Mouse (Mus musculus) layer of hippocampus, adult 2 months (tissue): ENCODE results near the gene Tnfrsf4. TPM values are rescaled to one million over a fixed set of nuclear protein-coding genes. Genes with fewer than 3 reads are reported as not detected.
A peak's percentile ranks its signal among the peaks of the same experiment; 100 is the strongest.

Experiments
- DNase-seq, 2 experiments: peaks; one replicate each; pipeline ENCODE4 v3.0.0; 2022; ENCODE audit warnings: low spot score in 2 of 2
- H3K27ac ChIP-seq: fragments of 200-600 bp; 2 replicates; pipeline ENCODE4 v1.8.1; 2022
- H3K4me3 ChIP-seq: fragments of 200-600 bp; 2 replicates; pipeline ENCODE4 v1.8.1; 2022; ENCODE audit warnings: mild to moderate bottlenecking
- CTCF ChIP-seq: fragments of 200-600 bp; conservative IDR thresholded peaks from 2 replicates; pipeline ENCODE4 v1.8.1; 2022; ENCODE audit warnings: antibody characterized with exemption, mild to moderate bottlenecking, moderate library complexity
- long read RNA-seq, 2 experiments: library from polyadenylated mRNA; stranded (forward); transcript quantifications; one replicate each; pipeline ENCODE4 v2.0.0; 2021; ENCODE audit warnings: borderline mapping rate in 2 of 2
- total RNA-seq, 2 experiments: library from RNA; stranded (reverse); gene quantifications; 2 replicates each; pipeline ENCODE4 v1.2.3; 2021

The Tnfrsf4 gene
- 1 to 10 TPM; 1.3 to 2.3 TPM for total RNA-seq
- long read RNA-seq, experiment 1 = 0 reads
- long read RNA-seq, experiment 2 = 0 reads

DNA sequence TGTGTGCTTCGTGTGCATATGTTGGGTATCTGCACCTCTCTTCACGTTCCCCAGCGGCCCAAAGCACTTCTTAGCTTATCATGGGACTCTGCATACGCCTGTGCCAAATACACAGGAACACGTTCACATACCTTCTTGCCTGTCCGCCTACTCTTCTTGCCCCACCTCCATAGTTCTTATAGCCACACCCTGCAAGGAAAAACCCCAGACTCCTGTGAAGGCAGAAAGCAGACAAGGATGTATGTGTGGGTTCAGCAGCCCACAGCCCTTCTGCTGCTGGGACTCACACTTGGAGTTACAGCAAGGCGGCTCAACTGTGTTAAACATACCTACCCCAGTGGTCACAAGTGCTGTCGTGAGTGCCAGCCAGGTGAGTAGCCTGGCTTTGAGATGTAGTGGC lies at the start of gene Tnfrsf4:
Tnfrsf4 (plus strand) TSS at position 207 of the 400 bp plus-strand sequence.
- no peak for DNase-seq
- Histone ChIP-seq H3K27ac (no peak within 1 kb of the TSS), H3K4me3 (no peak within 1 kb of the TSS)
- no peak for TF ChIP-seq CTCF

DNA sequence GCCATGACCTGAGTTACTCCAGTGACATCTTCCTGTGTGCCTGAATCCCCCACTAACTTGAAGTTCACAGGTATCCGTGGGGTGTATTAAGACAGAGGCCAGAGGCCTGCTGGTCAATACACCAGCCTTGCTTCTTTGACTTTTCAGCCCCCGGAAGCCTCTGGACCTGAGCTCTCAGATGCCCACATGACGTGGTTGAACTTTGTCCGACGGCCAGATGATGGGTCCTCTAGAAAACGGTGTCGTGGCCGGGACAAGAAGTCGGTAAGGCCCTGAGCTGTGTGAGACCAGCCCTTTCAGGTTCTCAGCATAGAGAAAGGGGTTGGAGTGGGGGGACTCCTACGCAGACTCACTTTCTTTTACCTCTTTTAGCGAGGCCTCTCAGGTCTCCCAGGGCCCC lies 49.2 kb upstream of the Tnfrsf4 start:
- no peak for DNase-seq
- H3K27ac ChIP-seq = no peak overlapping the region
- H3K4me3 ChIP-seq = no peak overlapping the region
- TF ChIP-seq CTCF = no peak

DNA sequence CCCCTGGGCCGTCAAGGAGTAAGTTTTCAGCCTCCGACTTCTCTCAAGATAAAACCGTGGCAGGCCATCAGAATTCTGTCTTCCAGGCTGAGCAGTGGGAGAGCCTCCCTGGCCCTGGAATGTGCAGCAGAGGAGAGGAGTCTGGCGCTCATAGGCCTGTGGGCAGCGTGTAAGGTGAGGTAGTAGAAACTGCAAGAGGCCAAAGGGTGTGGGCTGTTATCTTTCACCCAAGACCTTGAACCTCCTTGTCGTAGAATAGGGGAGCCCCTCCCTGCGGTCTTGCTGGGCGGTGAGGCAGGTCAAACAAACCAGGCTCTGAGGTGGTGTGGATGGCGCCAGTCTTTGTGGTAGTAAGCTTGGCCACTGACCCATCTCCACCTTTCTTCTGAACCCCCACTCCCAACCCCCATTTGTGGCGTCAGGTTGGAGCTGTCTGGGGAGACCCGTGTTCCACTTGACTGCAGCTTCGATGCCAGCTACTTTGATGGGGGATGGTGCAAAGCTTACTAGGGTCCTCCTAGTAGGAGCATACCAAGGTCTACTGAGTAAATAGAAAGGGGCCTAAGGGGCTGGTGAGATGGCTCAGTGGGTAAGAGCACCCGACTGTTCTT lies 44.5 kb upstream of the Tnfrsf4 start:
- Histone ChIP-seq H3K4me3 (no peak overlapping the region), H3K27ac (no peak overlapping the region)
- TF ChIP-seq CTCF = no peak
- no peak for DNase-seq

DNA sequence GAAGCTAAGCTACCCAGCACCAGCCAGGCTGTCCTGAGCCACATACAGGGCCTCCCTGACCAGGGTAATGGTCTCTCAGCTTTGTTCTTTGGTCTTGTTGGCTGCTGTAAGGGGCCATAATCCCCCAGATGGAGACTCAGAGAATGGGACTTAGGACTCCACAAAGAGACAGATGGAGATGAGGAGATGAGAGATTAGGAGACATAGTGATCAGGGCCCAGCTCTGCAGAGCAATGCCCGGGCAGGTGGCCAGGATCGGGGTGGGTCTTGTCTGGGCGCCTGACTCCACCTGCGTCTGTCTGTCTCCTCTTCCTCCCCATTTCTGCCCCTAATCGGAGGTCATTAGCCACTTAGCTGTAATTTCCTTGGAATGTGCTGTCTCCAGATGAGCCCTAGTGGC lies 43.4 kb upstream of the Tnfrsf4 start:
- DNase-seq = no peak
- H3K27ac ChIP-seq = no peak overlapping the region
- no peak overlapping the region for H3K4me3 ChIP-seq
- TF ChIP-seq CTCF = no peak

DNA sequence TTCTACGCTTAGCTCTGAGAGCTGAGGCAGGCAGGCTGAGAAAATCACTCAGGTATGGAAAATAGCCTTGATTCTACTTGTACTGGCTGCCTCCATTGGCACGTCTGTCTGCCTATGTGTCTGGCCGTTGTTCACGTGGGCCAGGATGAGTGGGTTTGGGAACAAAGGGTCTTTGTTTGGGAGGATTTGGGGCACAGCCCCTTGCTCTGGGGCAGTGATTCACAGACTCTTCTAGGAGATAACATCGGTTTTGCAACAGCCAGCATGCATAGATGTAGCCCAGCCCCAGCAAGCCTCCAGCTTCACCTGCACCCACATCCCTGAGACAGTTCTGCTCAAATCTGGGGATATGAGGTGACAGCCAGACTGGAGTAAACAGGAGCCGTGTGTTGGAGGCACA lies 41.0 kb upstream of the Tnfrsf4 start:
- H3K27ac ChIP-seq = no peak overlapping the region
- no peak overlapping the region for H3K4me3 ChIP-seq
- TF ChIP-seq CTCF = no peak
- DNase-seq = no peak

DNA sequence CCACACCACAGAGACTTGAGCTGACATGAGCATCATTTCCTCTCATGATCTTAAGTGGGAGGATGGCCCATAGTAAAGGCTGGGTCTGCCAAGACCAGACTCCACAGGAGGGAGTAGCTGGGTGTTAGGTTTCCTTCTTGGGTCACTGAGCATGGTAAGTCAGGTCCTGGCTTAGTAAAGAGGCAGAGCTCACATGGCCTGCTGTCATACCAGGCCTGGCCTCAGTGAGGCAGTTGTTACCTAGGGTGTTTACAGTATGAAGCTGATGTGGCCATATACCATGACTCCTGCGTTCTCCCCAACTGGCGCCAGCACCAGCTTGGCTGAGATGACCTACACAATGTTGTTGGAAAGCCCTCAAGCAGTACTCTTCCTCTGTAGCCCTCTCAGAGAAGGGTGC lies 40.4 kb upstream of the Tnfrsf4 start:
- TF ChIP-seq CTCF = 0 out of 2 replicates have a peak, but pooled peaks have one; percentile 7
- H3K27ac ChIP-seq = no peak overlapping the region
- no peak for DNase-seq
- H3K4me3 ChIP-seq = no peak overlapping the region

DNA sequence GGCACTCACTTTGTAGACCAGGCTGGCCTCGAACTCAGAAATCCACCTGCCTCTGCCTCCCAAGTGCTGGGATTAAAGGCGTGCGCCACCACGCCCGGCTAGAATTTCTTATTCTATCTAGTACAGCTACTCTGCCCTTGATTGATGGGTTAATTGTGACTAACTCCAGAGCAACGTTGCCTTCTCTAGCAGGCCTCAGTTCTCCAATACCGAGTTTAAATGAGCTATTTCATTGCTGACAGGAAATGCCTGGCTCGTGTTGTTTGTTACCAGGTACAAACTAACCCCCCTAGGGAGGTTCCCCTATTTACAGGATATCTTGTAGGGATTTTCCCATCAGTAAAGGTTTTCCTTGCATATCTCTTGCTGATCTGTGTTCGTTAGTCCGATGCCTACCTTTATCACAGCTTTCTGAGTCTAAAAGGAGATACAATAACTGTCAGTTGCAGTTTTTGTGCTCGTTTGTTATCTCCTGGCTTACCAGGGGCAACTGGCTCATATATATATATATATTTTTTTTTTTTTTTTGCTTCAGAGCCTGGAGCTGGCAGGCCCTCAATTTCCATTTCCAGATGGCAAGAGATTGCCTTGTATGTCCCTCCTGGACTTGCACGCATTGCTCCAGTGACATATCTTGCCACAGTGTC lies 32.1 kb upstream of the Tnfrsf4 start:
- TF ChIP-seq CTCF = no peak
- no peak overlapping the region for H3K4me3 ChIP-seq
- H3K27ac ChIP-seq = no peak overlapping the region
- no peak for DNase-seq

DNA sequence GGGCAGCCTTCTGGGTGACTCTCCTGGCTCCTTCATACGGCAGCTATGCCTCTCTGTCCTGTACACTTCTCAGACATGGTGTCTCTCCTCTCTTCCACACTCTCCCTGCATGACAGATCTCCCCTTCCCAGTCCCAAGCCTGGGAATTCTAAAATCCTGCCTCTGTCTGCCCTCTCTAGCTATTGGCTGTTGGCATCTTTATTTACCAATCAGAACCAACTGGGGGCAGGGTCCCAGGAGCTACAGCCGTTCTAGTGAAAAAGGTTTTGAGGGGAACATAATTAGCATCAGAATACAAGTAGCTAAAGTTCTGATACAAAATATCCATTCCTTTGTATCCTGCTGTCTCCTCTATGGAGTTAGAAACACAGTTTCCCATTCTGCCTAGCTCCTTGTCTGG lies 29.9 kb upstream of the Tnfrsf4 start:
- no peak overlapping the region for H3K4me3 ChIP-seq
- TF ChIP-seq CTCF = no peak
- DNase-seq = no peak
- no peak overlapping the region for H3K27ac ChIP-seq

DNA sequence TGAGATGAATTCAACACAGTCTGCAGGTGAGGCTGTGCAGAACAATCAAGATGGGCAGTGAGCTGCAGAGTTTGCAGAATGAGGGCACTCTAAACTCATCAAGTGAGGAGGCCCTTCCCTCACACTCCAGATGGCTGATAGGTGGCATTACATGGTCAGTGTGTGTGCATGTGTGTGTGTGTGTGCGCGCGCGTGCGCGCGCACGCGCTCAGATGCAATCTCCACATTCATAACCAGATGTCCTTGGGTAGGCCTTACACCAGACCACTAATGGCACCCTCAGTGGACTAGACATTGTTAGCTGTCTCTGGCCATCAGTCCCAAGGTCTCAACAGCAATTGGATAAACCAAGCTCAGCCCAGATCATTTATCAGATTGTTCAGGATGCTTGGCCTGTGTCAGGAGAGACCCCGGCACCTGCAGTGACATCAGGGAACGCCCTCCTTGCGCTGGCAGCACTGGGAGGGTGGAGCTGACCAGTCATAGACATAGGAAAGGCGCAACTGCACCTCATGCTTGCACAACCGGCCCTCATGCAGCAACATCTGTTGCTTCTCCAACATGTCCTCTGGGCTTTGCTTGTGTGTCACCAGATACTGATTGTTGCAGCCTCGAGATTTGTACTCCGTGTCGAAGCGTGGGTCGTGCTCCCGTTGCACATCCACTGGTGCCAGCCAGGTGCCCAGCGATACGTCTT lies 22.3 kb upstream of the Tnfrsf4 start:
- Histone ChIP-seq H3K4me3 (peak overlapping the region; percentile 88), H3K27ac (peak overlapping the region; percentile 96)
- DNase-seq = peak; percentile 10 to 12
- no peak for TF ChIP-seq CTCF

DNA sequence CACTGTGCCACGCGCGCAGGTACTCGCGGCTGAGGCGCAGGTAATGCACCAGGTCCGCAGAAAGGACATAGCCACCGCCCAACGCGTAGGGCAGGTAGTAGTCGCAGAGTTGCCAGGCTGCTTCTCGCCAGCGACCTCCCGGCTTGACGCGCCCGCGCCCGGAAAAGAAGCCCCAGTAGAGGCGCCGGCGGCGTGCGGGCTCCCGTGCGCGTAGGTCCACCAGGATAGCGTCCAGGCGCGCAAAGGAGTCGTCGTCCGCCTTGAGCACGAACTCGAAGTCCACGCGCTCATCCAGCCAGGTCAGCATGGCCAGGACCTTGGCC lies 21.8 kb upstream of the Tnfrsf4 start:
- no peak for DNase-seq
- H3K4me3 ChIP-seq = peak overlapping the region; percentile 88
- TF ChIP-seq CTCF = no peak
- H3K27ac ChIP-seq = peak overlapping the region; percentile 96

DNA sequence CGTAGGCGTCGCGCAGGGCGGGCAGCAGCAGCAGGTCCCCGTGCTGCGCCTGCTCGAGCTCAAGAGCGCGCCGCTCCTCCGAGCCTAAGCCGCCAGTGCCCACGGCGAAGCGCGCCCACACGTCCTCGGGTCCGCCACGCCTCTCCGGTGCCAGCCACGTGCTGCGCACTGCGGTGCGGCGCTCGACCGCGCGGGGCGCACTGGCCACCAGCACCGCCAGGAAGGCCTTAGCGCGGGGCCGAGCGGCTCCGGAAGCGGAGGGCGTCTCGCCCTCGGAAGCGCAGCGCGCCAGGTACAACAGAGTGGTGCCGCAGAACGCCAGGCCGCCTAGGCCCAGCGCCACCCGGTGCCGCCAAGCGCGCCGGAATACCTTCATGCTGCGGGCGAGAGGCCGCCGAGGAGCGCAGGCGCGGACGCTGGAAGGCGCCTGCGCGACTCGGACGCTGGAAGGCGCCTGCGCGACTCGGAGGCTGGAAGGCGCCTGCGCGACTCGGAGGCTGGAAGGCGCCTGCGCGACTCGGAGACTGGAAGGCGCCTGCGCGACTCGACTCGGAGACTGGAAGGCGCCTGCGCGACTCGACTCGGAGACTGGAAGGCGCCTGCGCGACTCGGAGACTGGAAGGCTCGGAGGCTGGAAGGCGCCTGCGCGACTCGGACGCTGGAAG lies 21.3 kb upstream of the Tnfrsf4 start, which contains the start of the genes B3galt6 and Sdf4:
B3galt6 (minus strand) TSS at position 409 of the 665 bp plus-strand sequence.
Sdf4 (plus strand) TSS at position 632 of the 665 bp plus-strand sequence.
- peak within 1 kb of the TSS; percentile 88 for H3K4me3 ChIP-seq
- H3K27ac ChIP-seq = peak within 1 kb of the TSS; percentile 100
- DNase-seq = peak; percentile 83
- peak; percentile 84 for TF ChIP-seq CTCF

DNA sequence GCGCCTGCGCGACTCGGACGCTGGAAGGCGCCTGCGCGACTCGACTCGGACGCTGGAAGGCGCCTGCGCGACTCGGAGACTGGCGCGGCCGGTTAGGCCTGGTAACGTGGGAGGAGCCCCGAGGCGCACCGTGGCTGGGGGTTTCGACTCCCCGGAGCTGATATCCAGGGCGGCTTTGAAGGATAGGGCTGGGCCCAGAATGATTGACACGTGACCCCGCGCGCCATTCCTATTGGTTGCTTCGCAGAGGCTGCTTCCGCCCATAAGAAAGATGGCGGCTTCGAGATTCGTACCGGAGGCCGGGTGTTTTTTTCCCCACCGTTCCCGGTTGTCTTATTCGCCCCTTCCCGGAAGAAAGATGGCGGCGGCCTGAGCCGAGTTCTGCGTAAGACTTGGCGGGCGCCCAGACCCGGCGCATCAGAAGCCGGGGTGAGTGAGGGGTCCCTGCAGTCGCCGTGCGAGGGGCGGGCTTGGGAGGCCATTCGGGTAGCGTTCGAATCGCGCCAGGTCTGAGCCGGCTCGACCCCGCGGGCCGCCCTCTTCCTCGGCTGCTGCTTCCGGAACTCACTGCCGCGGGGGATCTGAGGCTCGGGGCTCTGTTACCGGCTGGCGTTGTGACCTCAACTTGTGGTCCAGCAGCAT lies 20.6 kb upstream of the Tnfrsf4 start:
- Histone ChIP-seq H3K4me3 (peak overlapping the region; percentile 76), H3K27ac (peak overlapping the region; percentile 100)
- peak; percentile 94 to 95 for DNase-seq
- no peak for TF ChIP-seq CTCF

DNA sequence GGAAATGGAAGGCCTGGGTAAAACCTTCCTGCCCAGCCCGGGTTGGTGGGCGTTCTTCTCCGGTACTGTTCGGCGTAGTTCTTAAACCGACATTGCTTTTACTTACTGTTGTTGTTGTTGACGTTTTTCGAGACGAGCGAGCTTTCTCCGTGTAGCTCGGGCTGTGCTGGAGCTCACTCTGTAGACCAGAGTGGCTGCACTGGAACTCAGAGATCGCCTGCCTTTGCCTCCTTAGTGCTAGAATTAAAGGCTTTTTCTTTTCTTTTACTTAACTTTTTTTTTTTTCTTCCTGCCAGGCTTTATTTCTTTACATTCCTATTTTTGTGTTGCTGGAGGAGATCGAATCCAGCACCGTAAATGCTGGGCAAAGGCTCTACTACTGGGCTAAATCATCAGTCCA lies 20.0 kb upstream of the Tnfrsf4 start:
- H3K4me3 ChIP-seq = peak overlapping the region; percentile 76
- TF ChIP-seq CTCF = no peak
- DNase-seq = no peak
- peak overlapping the region; percentile 100 for H3K27ac ChIP-seq
